Mouse (Mus musculus) ES-E14 (cell line): ENCODE data around the gene Fam19a5.

ENCODE experiments used
- CHD2 ChIP-seq: IDR thresholded peaks from 2 replicates; pipeline ENCODE4 v1.6.1; 2014; ENCODE audit warnings: mild to moderate bottlenecking, low read depth, low read length, inconsistent platforms
- HCFC1 ChIP-seq: IDR thresholded peaks from 2 replicates; pipeline ENCODE4 v1.6.1; 2012; ENCODE audit warnings: low read length, inconsistent platforms, borderline replicate concordance; ENCODE audit not compliant: insufficient read depth
- MAFK ChIP-seq: IDR thresholded peaks from 2 replicates; pipeline ENCODE4 v1.6.1; 2014; ENCODE audit warnings: mild to moderate bottlenecking, low read depth, low read length, inconsistent platforms; ENCODE audit not compliant: insufficient read depth

GRCm38 (mm10) chr15:87698562-87699320, 154.6 kb downstream of the Fam19a5 start:
- TF ChIP-seq MAFK (no peak), CHD2 (no peak), HCFC1 (no peak)
